Mouse (Mus musculus) left cerebral cortex, postnatal 14 days (tissue): Measurements from ENCODE around the gene Il17rb. TPM values are rescaled to one million over a fixed set of nuclear protein-coding genes. Genes with fewer than 3 reads are reported as not detected.

Experiments
- DNase-seq, 2 experiments: peaks; one replicate each; pipeline ENCODE4 v3.0.0; 2021 to 2022; ENCODE audit warnings: low spot score in 2 of 2, mixed read lengths in 1 of 2
- intact Hi-C: fragments of 180-260 bp; cut with DNase I; formaldehyde crosslinking; loops from one replicate; pipeline ENCODE4 v1.15.1; 2025
- total RNA-seq, 2 experiments: library from RNA; stranded (reverse); gene quantifications; 2 replicates each; pipeline ENCODE4 v1.2.3; 2021

Gene Il17rb
- total RNA-seq, 2 experiments from 2014 or later = 0.40 TPM

DNA sequence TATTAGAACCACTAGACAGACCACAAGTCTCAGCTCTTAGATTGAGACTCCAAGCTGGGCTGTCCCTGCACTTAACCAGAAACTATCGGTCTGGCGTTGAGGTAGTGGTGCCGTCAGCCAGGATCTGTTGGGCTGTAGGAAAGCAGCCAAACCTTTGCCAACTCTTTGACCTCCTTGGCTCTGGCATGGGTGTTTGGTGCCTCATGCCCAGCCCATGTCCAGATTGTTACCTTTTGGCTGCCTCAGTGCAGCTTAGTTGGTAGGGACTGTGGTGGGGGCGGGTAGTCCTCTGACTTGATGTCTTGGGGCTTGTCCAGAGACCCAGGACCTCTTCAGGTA lies 9.7 kb upstream of the Il17rb start:
- no peak for DNase-seq
- intact Hi-C loops = no loop called here

DNA sequence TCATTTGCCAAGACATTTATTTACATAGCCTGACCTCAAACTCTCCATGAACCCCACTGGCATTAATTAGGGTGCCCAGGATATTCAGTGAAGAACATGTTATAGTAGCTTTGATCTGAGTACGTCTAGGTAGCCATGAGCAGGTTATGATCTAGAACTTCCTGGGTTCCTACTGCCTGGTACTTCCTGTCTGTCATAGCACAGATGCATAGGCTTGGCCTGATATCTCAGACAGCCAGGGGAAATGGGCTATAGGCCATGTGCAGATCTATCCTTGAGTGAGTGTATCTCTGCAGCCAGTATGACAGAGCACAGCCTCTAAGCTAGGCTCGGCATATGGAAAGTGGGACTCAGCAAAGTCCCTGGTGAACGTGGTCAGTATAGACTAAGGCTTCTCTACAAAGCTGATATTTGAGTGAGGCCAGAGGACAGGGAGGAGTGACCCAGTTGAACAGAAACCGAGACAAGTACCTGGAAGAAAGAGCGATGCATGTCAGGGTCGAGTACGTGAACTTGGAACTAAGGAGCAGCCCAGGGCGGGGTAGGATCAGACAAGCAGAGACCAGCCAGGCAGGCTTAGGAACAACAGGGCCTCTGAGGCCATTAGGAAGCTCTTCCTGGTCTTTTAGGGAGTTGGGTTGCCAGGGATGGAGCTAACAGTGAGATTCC lies 9.2 kb upstream of the Il17rb start:
- intact Hi-C loops = no loop called here

DNA sequence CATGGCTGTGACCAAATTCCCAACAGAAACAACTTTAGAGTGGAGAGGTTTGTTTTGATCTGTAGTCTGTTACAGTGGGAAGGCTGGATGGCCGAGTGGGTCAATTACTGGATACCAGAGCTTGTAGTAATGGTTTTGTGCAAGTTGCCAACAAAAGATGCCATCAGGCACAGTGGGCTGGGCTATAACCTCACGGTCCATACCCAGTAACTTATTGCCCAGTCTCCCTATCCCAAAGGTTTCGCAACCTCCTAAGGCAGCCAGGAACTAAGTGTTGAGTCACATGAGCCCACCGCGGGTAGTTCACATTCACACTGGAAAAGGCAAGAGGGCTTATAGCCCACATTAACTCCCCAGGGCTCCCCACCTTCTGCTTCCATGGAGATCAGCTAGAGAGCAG lies 8.0 kb upstream of the Il17rb start:
- intact Hi-C loops = no loop called here

More for the DNA sequence above, 9.2 kb upstream of the Il17rb start:
- DNase-seq = no peak

DNA sequence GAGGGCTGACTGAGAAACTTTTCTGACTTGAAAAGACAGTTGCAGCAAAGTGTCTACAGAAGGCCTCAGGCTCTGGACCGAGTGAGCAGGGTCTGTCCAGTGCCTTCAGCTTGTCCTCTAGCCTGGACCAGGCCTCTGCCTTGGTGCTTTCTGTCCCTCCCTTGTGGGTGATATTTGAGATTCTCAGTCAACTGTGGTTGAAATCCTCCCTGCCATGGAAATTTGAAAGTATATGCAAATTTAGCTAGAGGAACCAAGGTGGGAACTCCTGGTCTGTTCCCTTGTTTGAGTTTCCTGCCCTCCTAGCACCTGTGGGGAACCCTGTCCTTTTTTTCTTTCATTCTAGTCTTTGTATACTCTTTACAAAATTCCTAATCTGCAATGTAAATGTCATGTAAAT lies 6.3 kb upstream of the Il17rb start:
- intact Hi-C loops = no loop called here
- DNase-seq = no peak

More for the DNA sequence above, 8.0 kb upstream of the Il17rb start:
- no peak for DNase-seq

DNA sequence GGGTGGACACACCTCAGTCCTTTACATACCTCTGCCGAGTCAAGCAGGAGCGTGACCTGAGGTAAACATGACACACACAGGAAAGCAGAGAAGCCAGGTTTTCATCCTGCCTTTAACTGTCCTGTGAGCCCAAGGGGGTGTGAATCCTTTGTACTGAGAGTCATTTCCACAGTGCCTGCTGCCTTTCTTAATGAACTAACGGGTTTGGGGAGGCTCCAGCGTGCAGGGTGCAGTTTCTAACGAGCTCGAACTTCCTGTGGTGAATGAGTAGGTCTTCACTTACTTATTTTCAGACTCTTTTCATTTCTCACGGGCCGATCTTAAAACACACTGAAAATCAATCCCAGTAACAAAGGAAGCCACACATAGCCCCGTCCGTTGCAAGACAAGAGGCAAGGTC lies 5.8 kb upstream of the Il17rb start:
- intact Hi-C loops = no loop called here
- no peak for DNase-seq

DNA sequence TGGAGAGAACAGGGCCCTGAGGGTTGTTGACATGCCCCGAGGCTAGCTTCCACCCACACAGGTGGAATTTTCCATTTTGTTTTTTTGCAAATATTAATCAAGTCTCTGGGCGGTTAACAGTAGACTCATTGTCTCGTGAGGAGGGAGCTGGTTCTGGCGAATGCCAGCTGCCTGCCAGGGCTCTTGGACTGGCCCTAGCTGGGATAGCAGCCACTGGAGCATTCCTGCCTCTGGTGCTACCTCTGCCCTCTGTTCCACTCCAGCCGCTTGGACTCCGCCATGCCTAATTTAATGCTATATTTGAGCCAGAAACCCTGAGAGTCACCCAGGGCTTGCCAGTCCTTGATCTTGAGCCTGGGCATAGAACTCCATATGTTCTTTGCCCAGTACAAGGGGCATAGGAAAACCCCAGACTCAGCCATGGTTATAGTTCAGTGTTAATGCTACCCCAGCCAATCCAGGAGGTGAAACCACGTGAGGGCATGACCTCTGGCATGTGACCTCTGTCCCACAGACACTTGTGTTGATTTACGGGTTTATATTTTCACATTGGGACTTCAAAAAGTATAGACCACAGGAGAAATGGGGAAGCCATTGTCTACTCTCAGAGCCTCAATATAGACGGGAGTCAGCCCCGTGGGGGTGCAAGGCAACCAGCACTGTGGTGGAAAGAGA lies 3.3 kb upstream of the Il17rb start:
- intact Hi-C loops = no loop called here
- peak in 1 of 2 experiments; percentile 19 for DNase-seq

DNA sequence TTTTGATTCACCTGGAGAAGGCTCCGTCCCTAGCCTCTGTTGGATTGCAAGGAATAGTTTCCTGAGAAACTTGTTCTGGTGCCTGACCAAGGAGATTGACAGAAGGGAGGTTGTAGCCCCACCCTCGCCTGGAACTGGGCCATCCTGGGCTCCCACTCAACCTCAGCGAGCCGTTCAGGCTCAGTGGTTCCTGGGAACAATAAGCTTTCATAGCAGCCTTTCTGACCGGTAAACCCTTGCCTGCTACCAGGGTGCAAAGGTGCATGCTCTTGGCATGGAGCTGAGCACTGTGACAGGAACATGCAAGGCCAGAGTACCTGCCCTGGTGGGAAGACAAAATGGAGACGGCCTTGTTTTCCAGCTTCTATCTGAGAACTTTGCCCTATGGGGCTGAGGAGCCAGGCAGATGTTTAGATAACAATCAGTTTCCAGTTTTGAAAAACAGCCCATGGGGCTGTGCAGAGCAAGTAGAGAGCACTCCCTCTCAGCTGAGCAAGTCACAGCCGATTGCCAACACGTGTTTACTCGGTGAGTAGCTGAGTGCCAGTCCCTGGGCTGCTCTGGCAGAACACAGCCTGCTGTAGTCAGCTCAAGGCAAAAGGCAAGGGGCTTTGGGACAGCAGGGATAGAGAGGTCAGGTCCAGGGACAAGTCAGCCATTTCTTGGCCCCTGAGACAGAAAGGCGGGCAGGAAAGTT lies 1.3 kb upstream of the Il17rb start:
- intact Hi-C loops = no loop called here
- DNase-seq = peak; percentile 40 to 50

DNA sequence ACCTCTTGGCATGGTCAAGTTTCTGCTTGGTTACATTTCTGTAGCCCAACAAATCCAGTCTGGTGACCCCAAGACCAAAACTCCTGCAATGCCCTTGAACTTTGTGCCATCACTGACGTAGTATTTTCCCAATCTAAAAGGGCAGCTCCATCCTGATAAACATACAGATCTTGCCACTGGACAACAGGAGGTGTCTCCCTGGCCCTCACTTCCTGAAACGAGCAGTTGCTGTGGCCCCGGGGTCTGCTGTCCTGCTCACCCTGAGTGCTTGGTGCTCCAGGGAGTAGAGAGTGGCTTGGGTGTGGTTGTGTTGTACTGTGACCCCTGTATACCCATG lies 9.3 kb downstream of the Il17rb start:
- DNase-seq = no peak
- intact Hi-C loops = loop anchor here (10.0 kb wide), 1 partner anchor 495 kb away; the partner anchor contains the start of gene Cacna1d

DNA sequence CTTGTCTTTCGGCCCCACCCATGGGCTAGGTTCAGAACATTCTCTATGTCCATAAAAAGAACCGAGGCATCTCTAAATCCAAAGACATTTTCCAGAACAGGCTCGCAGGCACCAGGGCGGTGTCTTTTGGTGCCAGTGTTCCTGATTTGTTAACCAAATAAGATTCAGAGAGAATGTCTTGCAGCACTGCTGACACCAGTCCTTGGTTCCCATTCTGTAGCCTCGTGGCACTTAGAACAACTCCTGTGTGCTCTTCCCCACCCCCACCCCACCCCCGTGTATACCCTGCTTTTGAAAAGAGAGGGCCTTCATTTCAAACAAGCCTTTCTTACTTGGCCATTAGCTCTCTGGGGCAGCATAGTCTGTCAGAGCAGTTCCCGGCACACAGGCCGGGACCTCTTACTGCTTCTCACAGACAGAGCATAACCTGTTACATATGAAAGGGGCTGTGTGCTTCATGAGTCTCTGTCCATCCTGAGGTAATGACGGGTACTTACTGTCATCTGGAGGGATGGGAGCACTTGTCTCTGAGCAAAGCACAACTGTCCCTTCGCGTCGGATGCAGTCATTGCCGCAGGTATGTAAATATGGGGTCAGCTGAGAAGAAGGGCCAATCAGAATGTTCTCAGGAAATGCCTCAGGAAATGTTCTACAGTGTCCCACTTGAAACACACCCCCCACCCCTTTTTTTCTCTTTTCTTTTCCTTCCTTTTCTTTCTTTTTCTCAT lies 9.8 kb downstream of the Il17rb start:
- DNase-seq = peak in 1 of 2 experiments; percentile 50
- intact Hi-C loops = loop anchor here (10.0 kb wide), 1 partner anchor 496 kb away; the partner anchor contains the start of gene Cacna1d

DNA sequence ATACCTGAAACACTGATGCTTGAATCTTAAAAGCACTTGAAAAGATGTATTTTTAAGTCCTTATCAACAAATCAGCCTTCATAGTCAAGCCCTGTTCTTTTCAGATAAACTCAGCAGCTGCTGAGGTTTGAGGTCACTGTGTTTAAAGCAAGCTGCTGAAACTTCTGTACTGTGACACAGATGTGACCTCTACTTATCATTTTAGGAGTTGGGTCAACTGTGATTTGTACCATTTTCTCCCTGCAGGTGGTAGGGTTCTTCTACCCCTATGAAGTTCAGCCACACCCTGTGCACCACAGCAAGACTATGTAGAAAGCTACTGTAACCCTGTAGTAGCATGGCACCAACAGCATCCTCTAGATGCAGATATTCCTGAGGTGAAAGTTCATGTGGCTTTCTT lies 11.4 kb downstream of the Il17rb start:
- intact Hi-C loops = loop anchor here (10.0 kb wide), 1 partner anchor 497 kb away; the partner anchor contains the start of gene Cacna1d
- DNase-seq = no peak

DNA sequence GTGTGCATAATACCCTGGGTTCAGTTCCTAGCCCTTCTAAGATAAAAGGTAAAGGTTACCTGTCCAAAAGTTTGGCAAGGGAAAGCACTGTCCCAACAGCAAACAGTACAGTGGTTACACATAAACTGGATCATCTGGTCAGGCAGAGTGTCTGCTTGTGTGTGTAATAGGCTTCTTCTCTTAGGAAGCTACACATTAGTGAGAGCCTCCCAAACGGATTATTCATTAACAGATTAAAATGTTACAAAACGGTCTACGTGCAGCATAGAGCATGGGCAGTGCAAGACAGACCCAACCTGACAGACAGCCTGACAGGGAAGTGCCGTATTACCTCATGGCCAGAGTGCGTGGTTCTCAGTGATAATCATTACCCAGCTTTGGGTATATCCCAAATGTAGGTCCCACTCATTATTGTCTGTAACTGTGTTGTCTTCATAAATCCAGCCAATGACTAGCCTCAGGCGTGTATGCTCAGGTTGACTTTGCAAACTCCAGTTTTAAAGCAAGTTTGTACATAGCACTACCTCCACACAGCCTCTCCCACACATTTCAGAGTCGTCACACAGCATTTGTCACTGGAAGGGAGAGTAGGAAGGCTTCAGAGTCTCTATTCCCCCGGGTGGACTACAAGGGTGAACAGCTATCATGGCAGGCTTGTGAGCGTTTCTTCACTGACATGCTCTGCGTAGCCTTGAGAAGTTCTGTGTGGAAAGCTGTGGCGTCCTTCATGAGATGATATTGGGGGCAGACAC lies 12.5 kb downstream of the Il17rb start:
- intact Hi-C loops = loop anchor here (10.0 kb wide), 1 partner anchor 499 kb away; the partner anchor contains the start of gene Cacna1d
- no peak for DNase-seq

DNA sequence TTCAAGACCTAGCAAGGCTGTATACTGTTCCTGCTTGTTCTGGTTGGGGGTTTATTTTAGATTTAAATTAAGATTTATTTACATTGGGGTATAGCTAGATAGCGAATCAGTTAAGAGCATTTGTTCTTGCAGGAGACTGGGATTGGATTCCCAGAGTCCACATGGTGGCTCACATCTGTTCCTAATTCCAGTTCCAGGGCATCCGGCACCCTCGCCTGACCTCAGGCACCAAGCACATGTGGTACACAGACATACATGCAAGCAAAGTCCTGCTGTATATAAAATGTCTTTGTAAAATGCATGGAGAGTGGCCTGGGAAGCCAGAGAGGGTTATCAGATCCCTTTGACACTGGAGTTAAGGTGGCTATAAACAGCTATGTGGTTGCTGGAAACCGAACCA lies 13.7 kb downstream of the Il17rb start:
- DNase-seq = no peak
- intact Hi-C loops = loop anchor here (10.0 kb wide), 1 partner anchor 500 kb away; the partner anchor contains the start of gene Cacna1d

DNA sequence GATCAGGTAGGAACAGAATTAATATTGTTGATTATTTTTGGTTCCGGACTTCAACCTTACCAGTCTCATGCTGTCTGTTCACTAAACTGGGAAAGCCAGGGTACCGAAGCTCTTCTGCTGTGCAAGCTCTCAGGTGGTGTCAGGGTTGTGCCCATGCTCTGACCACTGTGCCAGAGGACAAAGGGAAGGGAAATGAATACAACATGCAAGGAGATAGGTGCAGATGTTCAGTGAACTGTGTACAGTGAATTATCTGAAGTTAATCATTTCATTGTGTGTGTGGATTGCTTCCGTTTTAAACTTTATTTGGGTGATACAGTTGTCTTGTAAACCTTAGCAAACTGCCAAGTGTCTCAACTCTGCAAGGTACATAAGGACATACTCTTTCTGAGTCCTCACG lies 20.4 kb downstream of the Il17rb start:
- intact Hi-C loops = no loop called here
- DNase-seq = no peak

DNA sequence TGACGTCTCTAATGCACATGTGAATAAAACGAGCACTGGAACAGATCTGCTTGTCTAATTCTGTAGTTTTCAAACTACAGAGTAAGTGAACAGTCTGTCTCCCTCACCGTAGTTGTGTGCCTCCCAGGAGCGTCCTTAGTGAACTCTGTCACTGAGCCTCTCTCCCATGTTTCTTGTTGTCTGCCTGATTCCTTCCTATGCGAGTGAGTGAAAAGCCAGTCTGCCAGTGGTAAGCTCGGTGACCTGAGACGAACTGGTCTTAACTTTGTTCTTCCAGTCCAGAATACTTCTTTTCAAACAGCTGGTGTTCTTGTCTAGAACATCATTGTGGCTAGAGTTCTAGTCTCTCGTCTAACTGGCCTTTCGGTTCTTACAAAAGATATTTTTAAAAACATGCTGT lies 21.0 kb downstream of the Il17rb start:
- no peak for DNase-seq
- intact Hi-C loops = no loop called here

DNA sequence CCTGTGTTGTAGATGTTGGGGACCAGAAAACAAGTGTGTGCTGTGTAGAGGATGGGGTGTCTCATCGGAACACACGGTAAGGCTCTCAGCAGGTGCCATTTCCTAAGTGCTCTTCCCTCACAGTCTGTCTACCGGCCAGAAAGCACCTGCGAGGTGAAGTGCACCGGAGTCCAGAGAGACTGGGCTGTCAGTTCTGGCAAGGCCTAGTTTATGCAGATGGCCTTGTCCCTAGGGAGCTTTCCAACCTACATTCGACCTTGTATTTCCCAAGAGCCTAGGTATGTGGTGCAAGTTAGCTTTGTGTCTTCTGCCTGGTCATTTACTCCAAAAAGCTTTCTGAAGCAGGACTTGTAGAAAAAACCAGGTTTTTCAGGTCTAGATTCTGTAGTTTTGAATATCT lies 21.4 kb downstream of the Il17rb start:
- intact Hi-C loops = no loop called here
- DNase-seq = no peak

DNA sequence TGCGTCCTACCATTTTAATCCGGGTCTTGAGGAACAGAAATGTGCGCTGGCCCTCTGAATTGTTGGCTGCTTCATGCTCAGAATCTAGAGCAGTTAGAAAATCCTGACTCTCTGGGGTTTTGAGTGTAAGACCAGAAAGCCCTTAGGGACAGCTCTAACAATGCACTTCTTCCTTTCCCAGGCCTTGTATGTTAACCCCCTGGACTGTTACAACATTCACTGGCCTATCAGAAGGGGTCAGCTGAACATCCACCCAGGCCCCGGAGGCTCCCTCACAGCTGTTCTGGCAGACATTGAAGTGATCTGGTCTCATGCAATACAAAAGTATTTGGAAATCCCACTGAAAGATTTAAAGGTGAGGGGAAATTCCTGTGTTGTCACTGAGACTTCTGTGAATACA lies 22.6 kb downstream of the Il17rb start:
- intact Hi-C loops = no loop called here
- no peak for DNase-seq

DNA sequence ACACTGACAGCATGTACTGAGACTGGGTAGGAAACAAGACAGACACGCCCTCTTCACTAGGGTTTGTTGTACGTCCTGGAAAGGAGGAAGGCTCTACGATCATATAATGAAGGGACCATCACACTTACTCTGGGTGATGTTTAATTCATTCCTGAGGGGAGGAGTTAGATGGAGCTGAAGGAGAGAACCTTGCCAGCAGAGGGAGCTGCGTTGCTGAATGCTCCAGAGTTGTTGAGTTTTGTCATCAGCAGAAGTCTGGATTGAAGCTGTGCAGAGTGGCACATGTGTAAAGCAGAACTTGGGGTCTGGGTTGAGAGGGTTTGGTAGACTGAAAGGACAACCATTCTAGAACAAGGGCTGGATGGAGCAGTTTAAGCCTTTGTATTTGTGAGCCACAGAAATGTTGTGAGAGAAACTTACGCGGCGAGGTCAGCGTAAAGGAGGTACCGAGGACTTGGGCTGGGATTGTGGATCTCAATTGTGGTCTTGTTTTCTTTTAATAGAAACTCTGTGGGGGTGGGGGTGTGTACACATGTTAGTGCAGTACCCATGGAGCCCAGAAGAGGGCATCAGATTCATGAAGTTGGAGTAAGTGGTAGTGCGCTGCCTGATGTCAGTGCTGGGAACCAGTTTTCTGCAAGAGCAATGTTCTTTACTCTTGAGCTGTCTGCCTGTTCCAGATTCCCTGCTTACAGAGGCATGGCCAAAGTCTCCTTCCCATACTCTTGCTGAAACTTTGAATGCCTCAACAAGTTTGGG lies 28.1 kb downstream of the Il17rb start:
- DNase-seq = peak in 1 of 2 experiments; percentile 40
- intact Hi-C loops = no loop called here
